Mouse (Mus musculus): ENCODE measurements around the gene Gm11172. TPM values are rescaled to one million over a fixed set of nuclear protein-coding genes. Genes with fewer than 3 reads are reported as not detected.

Gm11172 gene
- polyA plus RNA-seq, 1 experiment: not detected

- H3K4me3 ChIP-seq (ENCODE audit: control insufficient read depth, low read depth, low read length): no peak overlapping the region
- peaks cover 5% of the 10 kb centered on the region; the same call in 1 of the 2 replicates for H3K4me1 ChIP-seq (ENCODE audit: control insufficient read depth, insufficient read depth, low read length)
- no peaks in the 10 kb centered on the region for H3K27me3 ChIP-seq (ENCODE audit: control insufficient read depth, insufficient read depth, low read length)
- H3K27ac ChIP-seq (ENCODE audit: control insufficient read depth, insufficient read depth, low read depth, low read length): no peak overlapping the region
- no peak for TF ChIP-seq POLR2A (IDR thresholded peaks at IDR 0.05; ENCODE audit: control insufficient read depth, low read depth, low read length)
- TF ChIP-seq CTCF (IDR thresholded peaks at IDR 0.05; ENCODE audit: control insufficient read depth, insufficient read depth, insufficient replicate concordance, low read depth, low read length): no peak
- no peaks in the 10 kb centered on the region for H3K36me3 ChIP-seq (ENCODE audit: control insufficient read depth, insufficient read depth, low read length)
Measured at GRCm38 (mm10) chr16:10836388-10836787, 23.7 kb downstream of the Gm11172 start.

GRCm38 (mm10) chr16:10837250-10837649, 24.5 kb downstream of the Gm11172 start:
- H3K27ac ChIP-seq (ENCODE audit: control insufficient read depth, insufficient read depth, low read depth, low read length): no peak overlapping the region
- H3K36me3 ChIP-seq (ENCODE audit: control insufficient read depth, insufficient read depth, low read length): no peaks in the 10 kb centered on the region
- H3K27me3 ChIP-seq (ENCODE audit: control insufficient read depth, insufficient read depth, low read length): no peaks in the 10 kb centered on the region
- TF ChIP-seq POLR2A (IDR thresholded peaks at IDR 0.05; ENCODE audit: control insufficient read depth, low read depth, low read length): no peak
- no peak for TF ChIP-seq CTCF (IDR thresholded peaks at IDR 0.05; ENCODE audit: control insufficient read depth, insufficient read depth, insufficient replicate concordance, low read depth, low read length)
- peaks cover 5% of the 10 kb centered on the region; the same call in 1 of the 2 replicates for H3K4me1 ChIP-seq (ENCODE audit: control insufficient read depth, insufficient read depth, low read length)
- H3K4me3 ChIP-seq (ENCODE audit: control insufficient read depth, low read depth, low read length): no peak overlapping the region

- TF ChIP-seq CTCF (IDR thresholded peaks at IDR 0.05; ENCODE audit: control insufficient read depth, insufficient read depth, insufficient replicate concordance, low read depth, low read length): no peak
- Histone ChIP-seq H3K27me3 (ENCODE audit: control insufficient read depth, insufficient read depth, low read length) (no peaks in the 10 kb centered on the region), H3K4me1 (ENCODE audit: control insufficient read depth, insufficient read depth, low read length) (peaks cover 5% of the 10 kb centered on the region; the same call in 1 of the 2 replicates), H3K27ac (ENCODE audit: control insufficient read depth, insufficient read depth, low read depth, low read length) (no peak overlapping the region), H3K4me3 (ENCODE audit: control insufficient read depth, low read depth, low read length) (no peak overlapping the region), H3K36me3 (ENCODE audit: control insufficient read depth, insufficient read depth, low read length) (no peaks in the 10 kb centered on the region)
Measured at GRCm38 (mm10) chr16:10837903-10838302, 25.2 kb downstream of the Gm11172 start.

GRCm38 (mm10) chr16:10838487-10839245, 26.0 kb downstream of the Gm11172 start:
- Histone ChIP-seq H3K27ac (ENCODE audit: control insufficient read depth, insufficient read depth, low read depth, low read length) (no peak overlapping the region), H3K4me3 (ENCODE audit: control insufficient read depth, low read depth, low read length) (no peak overlapping the region), H3K27me3 (ENCODE audit: control insufficient read depth, insufficient read depth, low read length) (no peaks in the 10 kb centered on the region), H3K36me3 (ENCODE audit: control insufficient read depth, insufficient read depth, low read length) (no peaks in the 10 kb centered on the region), H3K4me1 (ENCODE audit: control insufficient read depth, insufficient read depth, low read length) (peaks cover 7% of the 10 kb centered on the region)
- no peak for TF ChIP-seq POLR2A (IDR thresholded peaks at IDR 0.05; ENCODE audit: control insufficient read depth, low read depth, low read length)
- no peak for TF ChIP-seq CTCF (IDR thresholded peaks at IDR 0.05; ENCODE audit: control insufficient read depth, insufficient read depth, insufficient replicate concordance, low read depth, low read length)

GRCm38 (mm10) chr16:10840018-10840417, 27.3 kb downstream of the Gm11172 start:
- H3K27ac ChIP-seq (ENCODE audit: control insufficient read depth, insufficient read depth, low read depth, low read length): no peak overlapping the region
- no peak overlapping the region for H3K4me3 ChIP-seq (ENCODE audit: control insufficient read depth, low read depth, low read length)
- no peaks in the 10 kb centered on the region for H3K27me3 ChIP-seq (ENCODE audit: control insufficient read depth, insufficient read depth, low read length)
- no peaks in the 10 kb centered on the region for H3K36me3 ChIP-seq (ENCODE audit: control insufficient read depth, insufficient read depth, low read length)
- TF ChIP-seq POLR2A (IDR thresholded peaks at IDR 0.05; ENCODE audit: control insufficient read depth, low read depth, low read length) (no peak), CTCF (IDR thresholded peaks at IDR 0.05; ENCODE audit: control insufficient read depth, insufficient read depth, insufficient replicate concordance, low read depth, low read length) (no peak)
- peaks cover 9% of the 10 kb centered on the region for H3K4me1 ChIP-seq (ENCODE audit: control insufficient read depth, insufficient read depth, low read length)

GRCm38 (mm10) chr16:10842282-10842855, 29.7 kb downstream of the Gm11172 start:
- TF ChIP-seq POLR2A (IDR thresholded peaks at IDR 0.05; ENCODE audit: control insufficient read depth, low read depth, low read length): no peak
- no peak for TF ChIP-seq CTCF (IDR thresholded peaks at IDR 0.05; ENCODE audit: control insufficient read depth, insufficient read depth, insufficient replicate concordance, low read depth, low read length)
- Histone ChIP-seq H3K4me1 (ENCODE audit: control insufficient read depth, insufficient read depth, low read length) (peaks cover 7% of the 10 kb centered on the region), H3K36me3 (ENCODE audit: control insufficient read depth, insufficient read depth, low read length) (no peaks in the 10 kb centered on the region), H3K27me3 (ENCODE audit: control insufficient read depth, insufficient read depth, low read length) (no peaks in the 10 kb centered on the region), H3K27ac (ENCODE audit: control insufficient read depth, insufficient read depth, low read depth, low read length) (no peak overlapping the region), H3K4me3 (ENCODE audit: control insufficient read depth, low read depth, low read length) (no peak overlapping the region)

GRCm38 (mm10) chr16:10843486-10844318, 31.0 kb downstream of the Gm11172 start:
- H3K36me3 ChIP-seq (ENCODE audit: control insufficient read depth, insufficient read depth, low read length): no peaks in the 10 kb centered on the region
- H3K27me3 ChIP-seq (ENCODE audit: control insufficient read depth, insufficient read depth, low read length): no peaks in the 10 kb centered on the region
- peaks cover 7% of the 10 kb centered on the region for H3K4me1 ChIP-seq (ENCODE audit: control insufficient read depth, insufficient read depth, low read length)
- H3K4me3 ChIP-seq (ENCODE audit: control insufficient read depth, low read depth, low read length): peak overlapping the region; percentile 22; the same call in 1 of the 2 replicates
- TF ChIP-seq POLR2A (IDR thresholded peaks at IDR 0.05; ENCODE audit: control insufficient read depth, low read depth, low read length) (no peak), CTCF (IDR thresholded peaks at IDR 0.05; ENCODE audit: control insufficient read depth, insufficient read depth, insufficient replicate concordance, low read depth, low read length) (no peak)
- no peak overlapping the region for H3K27ac ChIP-seq (ENCODE audit: control insufficient read depth, insufficient read depth, low read depth, low read length)

Data from testis, adult 2 months (tissue).